Mouse (Mus musculus) liver, embryonic 16.5 days (tissue): ENCODE data around the gene Gm37240. TPM values are rescaled to one million over a fixed set of nuclear protein-coding genes. Genes with fewer than 3 reads are reported as not detected.

Experiments used
- ATAC-seq: fragments of 200-750 bp; cut with Nextera tagmentation; 2 replicates; pipeline ENCODE4 v1.8.0; 2017; ENCODE audit warnings: low read depth, mild to moderate bottlenecking, moderate number of reproducible peaks, moderate library complexity
- H3K27ac ChIP-seq: fragments of 300-500 bp; sonication (generic); 2 replicates; pipeline ENCODE4 v1.5.1; 2014; ENCODE audit warnings: mild to moderate bottlenecking, low read length
- H3K27me3 ChIP-seq: fragments of 300-500 bp; sonication (generic); 2 replicates; pipeline ENCODE4 v1.6.1; 2014; ENCODE audit warnings: low read depth, low read length, mixed read lengths; ENCODE audit not compliant: control insufficient read depth, insufficient read depth
- H3K36me3 ChIP-seq: fragments of 300-500 bp; sonication (generic); 2 replicates; pipeline ENCODE4 v1.6.1; 2014; ENCODE audit warnings: mild to moderate bottlenecking; ENCODE audit not compliant: control insufficient read depth, insufficient read depth
- H3K4me1 ChIP-seq: fragments of 300-500 bp; sonication (generic); 2 replicates; pipeline ENCODE4 v1.6.1; 2014; ENCODE audit warnings: low read depth, low read length, mixed read lengths; ENCODE audit not compliant: control insufficient read depth
- H3K4me2 ChIP-seq: fragments of 300-500 bp; sonication (generic); 2 replicates; pipeline ENCODE4 v1.6.1; 2014; ENCODE audit warnings: low read depth, low read length, mixed read lengths
- H3K4me3 ChIP-seq: fragments of 300-500 bp; sonication (generic); 2 replicates; pipeline ENCODE4 v1.5.1; 2014; ENCODE audit warnings: low read depth, mild to moderate bottlenecking, low read length
- H3K9ac ChIP-seq: fragments of 300-500 bp; sonication (generic); 2 replicates; pipeline ENCODE4 v1.6.1; 2014; ENCODE audit warnings: low read depth, low read length
- H3K9me3 ChIP-seq: fragments of 300-500 bp; sonication (generic); replicated peaks from 2 replicates; pipeline ENCODE4 v1.6.1; 2016; ENCODE audit warnings: low read length; ENCODE audit not compliant: control insufficient read depth
- WGBS: fragments of 180-500 bp; shearing (Covaris S2); extraction: QIAGEN DNeasy Blood & Tissue Kit; methylation state at CpG from one replicate; pipeline ENCODE4 v1.1.7; 2014; ENCODE audit not compliant: insufficient replicate concordance; 5-methylcytosine and 5-hydroxymethylcytosine counted together
- polyA plus RNA-seq: library from polyadenylated mRNA; unstranded; fragments of >200 nt; fragmentation: Nextera tagmentation; extraction: Ambion mirVana; gene quantifications from 2 replicates; pipeline ENCODE4 v1.2.1, GENCODE M21; 2015

The Gm37240 gene
- polyA plus RNA-seq, 1 experiment from 2014 or later: 0.65 TPM

DNA sequence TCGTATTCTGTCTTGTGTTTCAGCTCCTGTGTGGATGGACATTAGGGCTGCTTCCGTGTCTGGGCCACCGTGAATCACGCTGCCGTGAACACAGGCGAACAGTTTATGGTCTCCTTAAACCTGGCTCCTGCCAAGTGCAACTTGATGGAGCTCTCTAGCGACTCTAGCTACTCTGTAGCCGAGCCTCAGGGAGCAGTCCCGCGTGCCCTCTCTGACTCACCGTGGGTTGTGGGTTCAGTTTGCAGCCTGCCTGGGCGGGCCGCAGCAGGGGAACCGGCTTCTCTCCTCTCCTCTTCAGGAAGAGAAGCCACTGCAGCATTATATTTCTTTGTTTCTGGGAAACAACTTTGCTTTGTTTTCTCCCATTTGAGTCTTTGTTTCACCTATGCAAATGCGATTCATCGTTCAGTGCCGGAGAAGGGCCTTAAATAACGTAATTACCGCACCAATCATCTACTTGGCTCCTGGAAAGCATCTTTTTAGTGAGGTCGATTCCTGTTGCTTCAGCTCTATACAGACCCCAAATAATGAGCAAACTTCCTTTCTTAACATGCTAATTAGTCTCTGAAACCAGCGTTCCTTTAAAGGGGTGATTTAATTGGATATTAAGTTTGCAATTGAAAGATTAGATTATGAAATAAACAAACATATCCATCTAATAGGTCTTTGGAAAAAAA, 806.3 kb downstream of the Gm37240 start:
- H3K27me3 ChIP-seq: no peaks in the 10 kb centered on the region
- H3K36me3 ChIP-seq: no peaks in the 10 kb centered on the region
- H3K9ac ChIP-seq: no peak overlapping the region
- no peak overlapping the region for H3K4me2 ChIP-seq
- no peaks in the 10 kb centered on the region for H3K4me1 ChIP-seq
- H3K4me3 ChIP-seq: no peak overlapping the region
- ATAC-seq: no peak
- H3K9me3 ChIP-seq: no peaks in the 10 kb centered on the region
- no peak overlapping the region for H3K27ac ChIP-seq
- WGBS: 69% methylated on average over 21 of the region's 21 CpGs

DNA sequence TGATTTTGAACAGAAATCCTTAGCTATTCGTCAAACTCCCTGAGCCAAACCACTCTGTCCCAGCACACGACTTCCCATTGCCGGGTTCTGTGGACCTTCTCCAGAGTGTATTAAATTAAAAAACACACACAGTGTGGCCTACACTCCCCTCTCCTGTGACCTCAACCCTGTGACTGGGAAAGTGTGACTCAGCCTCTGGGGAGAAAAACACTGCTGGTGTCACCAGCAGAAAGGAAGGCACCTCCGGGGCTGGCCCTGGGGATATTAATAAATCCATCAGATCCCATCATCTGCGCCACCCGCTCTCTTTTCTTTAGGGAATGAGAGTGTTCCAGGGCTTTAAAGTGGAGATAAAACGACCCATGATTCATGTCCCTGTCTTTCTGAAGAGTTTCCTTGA, 823.2 kb downstream of the Gm37240 start:
- H3K4me2 ChIP-seq: no peak overlapping the region
- no peaks in the 10 kb centered on the region for H3K36me3 ChIP-seq
- no peak overlapping the region for H3K9ac ChIP-seq
- H3K4me1 ChIP-seq: no peaks in the 10 kb centered on the region
- no peak for ATAC-seq
- no peaks in the 10 kb centered on the region for H3K27me3 ChIP-seq
- no peak overlapping the region for H3K4me3 ChIP-seq
- no peak overlapping the region for H3K27ac ChIP-seq
- H3K9me3 ChIP-seq: no peaks in the 10 kb centered on the region
- 66% methylated on average over 7 of the region's 7 CpGs for WGBS

DNA sequence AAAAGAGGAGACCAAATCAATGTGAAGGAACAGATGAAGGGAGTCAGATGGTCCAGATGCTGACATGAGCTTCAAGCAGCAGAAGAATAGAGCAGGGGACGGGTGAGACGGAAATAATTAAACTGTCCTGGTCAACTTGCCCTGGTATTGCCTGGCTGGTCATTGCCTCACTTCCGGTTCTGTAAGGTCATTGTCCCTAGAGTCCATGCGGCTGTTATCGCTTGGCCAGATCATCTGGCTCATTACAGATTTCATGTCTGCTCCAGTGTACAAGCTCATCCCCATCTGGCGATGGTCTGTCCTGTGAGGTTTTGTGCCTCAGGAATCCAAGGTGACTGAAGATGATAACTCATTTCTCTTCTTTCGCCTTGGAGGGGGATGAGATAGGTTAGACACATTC, 827.2 kb downstream of the Gm37240 start:
- no peaks in the 10 kb centered on the region for H3K36me3 ChIP-seq
- 63% methylated on average over 7 of the region's 7 CpGs for WGBS
- no peak overlapping the region for H3K27ac ChIP-seq
- no peak for ATAC-seq
- no peak overlapping the region for H3K4me2 ChIP-seq
- H3K4me3 ChIP-seq: no peak overlapping the region
- H3K27me3 ChIP-seq: no peaks in the 10 kb centered on the region
- H3K9ac ChIP-seq: no peak overlapping the region
- H3K4me1 ChIP-seq: no peaks in the 10 kb centered on the region
- H3K9me3 ChIP-seq: no peaks in the 10 kb centered on the region

DNA sequence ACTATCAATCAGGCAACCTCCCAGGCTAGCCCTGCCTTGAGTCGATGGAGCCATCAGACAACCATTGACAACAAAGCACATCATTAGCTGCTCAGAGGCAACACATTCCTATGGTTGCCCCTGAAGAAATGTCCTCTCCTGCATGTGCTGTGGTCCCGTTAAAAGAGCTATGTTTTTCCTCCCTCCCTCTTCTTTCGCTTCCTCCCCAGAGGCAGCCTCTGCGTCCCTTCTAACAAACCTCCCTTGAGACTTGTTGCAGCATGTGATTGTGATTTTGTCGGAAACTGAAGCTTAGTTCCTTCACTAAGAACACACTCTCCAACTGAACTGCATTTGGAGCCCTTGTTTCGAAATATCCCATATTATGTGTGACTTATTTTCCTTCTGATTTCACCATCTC, 830.1 kb downstream of the Gm37240 start:
- H3K9ac ChIP-seq: no peak overlapping the region
- no peak overlapping the region for H3K27ac ChIP-seq
- H3K9me3 ChIP-seq: no peaks in the 10 kb centered on the region
- H3K4me2 ChIP-seq: no peak overlapping the region
- no peaks in the 10 kb centered on the region for H3K36me3 ChIP-seq
- no peaks in the 10 kb centered on the region for H3K4me1 ChIP-seq
- WGBS: 62% methylated on average over 6 of the region's 6 CpGs
- no peak overlapping the region for H3K4me3 ChIP-seq
- no peak for ATAC-seq
- H3K27me3 ChIP-seq: no peaks in the 10 kb centered on the region

DNA sequence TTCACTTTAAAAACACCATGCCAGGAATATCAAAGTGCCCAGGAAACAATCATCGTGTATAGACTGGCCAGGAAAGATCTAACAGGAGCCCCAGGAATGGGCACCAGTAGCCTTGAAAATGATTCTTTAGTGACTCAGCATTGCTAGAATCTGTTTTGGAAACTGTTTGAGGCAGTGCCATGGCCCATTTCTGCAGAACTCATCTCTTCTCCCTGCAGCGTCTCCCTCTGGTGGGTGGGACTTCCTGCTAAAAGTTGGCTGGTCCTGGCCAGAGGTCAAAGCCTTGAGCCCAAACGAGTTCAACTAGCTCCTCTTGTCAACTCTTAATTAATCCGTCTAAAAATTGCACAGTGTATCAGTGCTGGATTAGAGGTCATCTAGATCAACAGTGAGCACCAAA, 833.8 kb downstream of the Gm37240 start:
- Histone ChIP-seq H3K27me3 (no peaks in the 10 kb centered on the region), H3K9ac (no peak overlapping the region), H3K9me3 (no peaks in the 10 kb centered on the region), H3K4me3 (no peak overlapping the region), H3K4me2 (no peak overlapping the region), H3K36me3 (no peaks in the 10 kb centered on the region), H3K4me1 (no peaks in the 10 kb centered on the region), H3K27ac (no peak overlapping the region)
- ATAC-seq: no peak
- WGBS: 48% methylated on average over 4 of the region's 4 CpGs

- H3K4me3 ChIP-seq: no peak overlapping the region
- WGBS: 36% methylated on average over 1 of the region's 1 CpGs
- H3K36me3 ChIP-seq: no peaks in the 10 kb centered on the region
- H3K27me3 ChIP-seq: no peaks in the 10 kb centered on the region
- H3K9me3 ChIP-seq: no peaks in the 10 kb centered on the region
- H3K4me1 ChIP-seq: no peaks in the 10 kb centered on the region
- ATAC-seq: no peak
- H3K9ac ChIP-seq: no peak overlapping the region
- H3K27ac ChIP-seq: no peak overlapping the region
- no peak overlapping the region for H3K4me2 ChIP-seq
These were observed 835.1 kb downstream of the Gm37240 start for GRCm38 (mm10) chr3:85052196-85052595.

- H3K4me1 ChIP-seq: no peaks in the 10 kb centered on the region
- H3K4me3 ChIP-seq: no peak overlapping the region
- no peak overlapping the region for H3K4me2 ChIP-seq
- no peak overlapping the region for H3K9ac ChIP-seq
- no peak for ATAC-seq
- no peak overlapping the region for H3K27ac ChIP-seq
- no peaks in the 10 kb centered on the region for H3K9me3 ChIP-seq
- 69% methylated on average over 5 of the region's 5 CpGs for WGBS
- no peaks in the 10 kb centered on the region for H3K27me3 ChIP-seq
- H3K36me3 ChIP-seq: no peaks in the 10 kb centered on the region
These were observed 838.7 kb downstream of the Gm37240 start for GRCm38 (mm10) chr3:85048569-85048968.

DNA sequence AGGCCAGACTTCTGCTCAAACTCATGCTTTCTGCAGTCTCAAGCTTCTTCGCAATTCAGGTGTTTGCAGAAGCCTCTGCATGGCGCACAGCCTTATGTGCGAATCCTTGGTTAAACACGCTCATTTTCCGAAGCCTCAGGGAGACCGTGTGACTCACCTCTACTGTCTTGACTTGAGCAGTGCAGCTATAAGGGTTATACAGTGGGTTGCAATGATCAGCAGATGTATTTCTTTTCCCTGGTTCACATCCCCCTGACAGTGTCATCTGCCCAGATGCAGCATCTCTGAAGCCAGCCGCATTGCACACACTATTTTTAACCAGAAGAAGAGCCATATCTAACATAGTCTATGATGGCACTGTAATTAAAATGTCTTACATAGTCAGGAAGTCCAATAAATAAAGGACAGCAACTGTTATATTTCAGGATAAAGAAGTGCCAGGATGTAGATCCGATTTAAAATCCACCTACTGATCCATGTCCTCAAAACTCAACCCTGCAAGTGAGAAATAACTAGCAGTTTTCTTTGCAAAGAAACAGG, 843.6 kb downstream of the Gm37240 start:
- H3K4me2 ChIP-seq: no peak overlapping the region
- no peak overlapping the region for H3K4me3 ChIP-seq
- H3K9ac ChIP-seq: no peak overlapping the region
- ATAC-seq: no peak
- no peaks in the 10 kb centered on the region for H3K9me3 ChIP-seq
- no peaks in the 10 kb centered on the region for H3K36me3 ChIP-seq
- no peaks in the 10 kb centered on the region for H3K4me1 ChIP-seq
- H3K27ac ChIP-seq: no peak overlapping the region
- no peaks in the 10 kb centered on the region for H3K27me3 ChIP-seq
- 76% methylated on average over 8 of the region's 8 CpGs for WGBS

DNA sequence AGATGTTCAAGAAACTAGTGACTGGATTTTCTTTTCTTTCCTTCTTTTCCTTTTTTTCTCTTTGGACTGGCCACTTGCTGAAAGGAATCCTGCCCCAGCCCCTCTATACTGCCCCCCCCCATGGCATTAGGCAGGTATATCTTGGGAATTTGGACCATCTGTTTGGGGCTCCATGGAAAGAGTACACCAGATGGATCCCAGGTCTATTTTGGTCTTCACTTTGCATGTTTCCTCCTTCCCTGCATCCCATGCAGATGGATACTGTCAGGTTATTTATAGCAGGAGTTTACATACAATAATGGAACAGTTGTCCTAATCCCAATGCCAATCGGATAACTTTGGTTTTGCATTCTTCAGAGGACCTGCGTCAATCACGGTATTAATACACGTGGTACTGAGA, 845.2 kb downstream of the Gm37240 start:
- no peaks in the 10 kb centered on the region for H3K27me3 ChIP-seq
- H3K4me3 ChIP-seq: no peak overlapping the region
- WGBS: 81% methylated on average over 4 of the region's 4 CpGs
- H3K4me2 ChIP-seq: no peak overlapping the region
- no peak overlapping the region for H3K9ac ChIP-seq
- no peaks in the 10 kb centered on the region for H3K36me3 ChIP-seq
- no peak overlapping the region for H3K27ac ChIP-seq
- H3K9me3 ChIP-seq: no peaks in the 10 kb centered on the region
- no peak for ATAC-seq
- H3K4me1 ChIP-seq: no peaks in the 10 kb centered on the region
